Mouse (Mus musculus): ENCODE results near the gene Cdc73.

DNA sequence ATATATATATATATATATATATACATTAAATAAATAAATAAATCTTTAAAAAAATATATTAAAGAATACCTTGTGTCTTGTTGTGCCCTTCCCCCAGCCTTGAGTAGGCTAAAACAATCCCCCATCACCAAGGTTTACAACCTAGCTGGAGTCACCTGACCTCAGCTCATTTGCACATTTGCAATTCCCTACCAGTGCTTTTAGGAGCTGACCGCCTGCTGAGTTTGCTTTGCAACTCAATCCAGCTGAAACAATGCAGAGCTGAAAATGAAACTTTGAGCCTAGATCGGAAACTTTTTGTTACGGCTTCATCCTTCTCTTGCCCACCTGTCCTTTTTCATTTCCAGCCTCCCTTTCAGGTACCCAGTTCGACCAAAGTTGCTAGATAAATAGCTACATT, 29.0 kb upstream of the Cdc73 start:
- TF ChIP-seq POLR2A (IDR thresholded peaks at IDR 0.05; ENCODE audit: borderline replicate concordance, insufficient read depth, low read length) (no peak), CTCF (IDR thresholded peaks at IDR 0.05; ENCODE audit: borderline replicate concordance, insufficient read depth, low read depth, low read length) (no peak)

Data from cerebellum, adult 2 months (tissue).